Mouse (Mus musculus) layer of hippocampus, adult 11-12 months (tissue): Measurements from ENCODE around the gene Tex19.1.
"Not testable (repeated sequence)": the region's sequence is repeated elsewhere in the genome, so short reads cannot be mapped to it uniquely, and the experiment has no call there.

Source experiments
- DNase-seq: peaks from one replicate; pipeline ENCODE4 v3.0.0; 2022; ENCODE audit warnings: low spot score

Tex19.1 gene

DNA sequence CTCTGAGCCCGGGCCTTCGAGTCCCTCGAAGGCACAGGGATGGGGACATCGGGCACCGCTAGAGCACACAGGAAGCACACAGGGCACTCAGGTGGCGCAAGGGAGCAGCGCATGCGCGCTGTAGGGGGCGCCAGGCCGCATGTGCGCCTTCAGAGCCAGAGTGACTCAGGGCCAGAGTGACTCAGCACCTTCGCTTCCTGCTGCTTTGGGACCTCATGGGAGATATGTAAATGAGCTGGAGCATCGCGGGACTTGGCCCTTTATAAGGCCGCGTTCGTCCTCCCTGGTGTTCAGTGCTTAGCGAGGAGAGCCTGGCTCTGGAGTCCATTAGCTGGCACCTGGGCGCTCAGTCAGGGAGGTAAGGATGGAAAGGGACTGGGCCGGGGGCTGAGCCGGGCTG lies at the start of gene Tex19.1:
TSS of gene Tex19.1 (plus strand) at position 279 of the 400 bp plus-strand sequence.
- DNase-seq, result no peak

DNA sequence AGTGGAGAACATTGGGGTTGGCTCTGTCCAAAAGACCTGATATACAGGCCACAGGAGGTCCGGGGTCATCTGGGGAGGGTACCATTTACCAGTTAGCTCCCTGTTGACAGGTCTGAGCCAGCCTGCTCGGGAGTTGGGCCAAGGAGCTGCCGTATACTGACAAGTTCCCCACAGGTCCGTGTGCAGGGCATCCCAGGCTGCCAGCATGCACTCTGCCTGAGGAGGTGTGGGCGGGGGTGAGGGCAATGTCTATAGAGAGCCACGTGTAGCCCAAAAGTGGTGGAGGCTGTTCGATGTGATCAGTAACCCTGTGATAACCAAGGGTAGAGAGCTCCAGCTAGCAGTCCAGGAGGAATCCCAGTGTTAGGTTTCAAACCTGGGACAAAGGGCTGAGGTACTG lies 46.2 kb upstream of the Tex19.1 start:
- no peak for DNase-seq

DNA sequence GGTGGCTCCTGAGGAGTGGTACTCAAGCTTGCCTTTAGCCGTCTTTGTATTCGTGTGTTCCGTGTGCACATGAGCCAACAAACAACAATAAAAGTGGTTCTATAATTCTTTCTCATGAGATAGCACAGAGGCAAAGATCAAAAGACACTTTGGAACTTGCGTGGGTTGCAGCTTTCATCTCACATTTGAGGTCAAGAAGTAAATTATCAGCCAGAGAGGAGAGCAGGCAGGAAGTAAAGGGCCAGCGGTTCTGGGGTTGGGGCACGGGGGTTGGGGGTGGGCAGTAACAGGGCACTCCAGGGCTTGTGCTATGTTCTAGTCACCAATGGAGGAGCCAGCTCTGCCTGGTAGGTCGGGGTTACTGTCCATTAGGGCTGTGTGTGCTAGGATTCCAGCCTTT lies 45.3 kb upstream of the Tex19.1 start:
- no peak for DNase-seq

DNA sequence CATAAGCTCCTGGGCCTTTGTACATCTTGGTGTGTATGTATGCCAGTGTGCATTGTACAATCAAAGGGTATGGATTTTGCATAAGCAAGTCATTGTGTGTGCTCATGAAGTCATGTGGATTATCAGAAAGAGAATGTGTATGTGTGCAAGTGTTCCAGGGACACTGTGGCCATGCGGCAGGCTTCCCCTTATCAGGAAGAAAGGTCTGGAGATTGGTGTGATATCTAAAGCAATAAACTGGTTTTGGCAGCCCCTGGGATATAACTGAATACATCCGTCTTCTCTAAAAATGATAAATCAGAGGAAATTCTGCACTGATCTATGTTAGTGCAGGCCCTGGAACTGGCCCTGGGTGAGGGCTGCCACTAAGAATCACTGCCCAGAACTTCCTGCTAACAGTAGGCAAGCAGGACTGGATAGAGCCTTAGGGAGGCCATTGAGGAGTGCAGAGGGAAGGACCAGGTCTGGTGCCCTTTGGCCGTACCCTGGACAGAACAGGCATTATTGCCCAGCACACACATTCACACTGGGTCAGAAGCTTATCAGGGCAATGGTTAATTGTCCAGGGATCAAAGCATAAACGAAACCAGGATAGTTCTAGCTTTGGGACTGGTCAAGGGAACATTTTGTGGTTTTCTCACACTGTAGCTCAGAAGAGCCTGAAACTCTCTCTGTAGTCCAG lies 44.7 kb upstream of the Tex19.1 start:
- no peak for DNase-seq

DNA sequence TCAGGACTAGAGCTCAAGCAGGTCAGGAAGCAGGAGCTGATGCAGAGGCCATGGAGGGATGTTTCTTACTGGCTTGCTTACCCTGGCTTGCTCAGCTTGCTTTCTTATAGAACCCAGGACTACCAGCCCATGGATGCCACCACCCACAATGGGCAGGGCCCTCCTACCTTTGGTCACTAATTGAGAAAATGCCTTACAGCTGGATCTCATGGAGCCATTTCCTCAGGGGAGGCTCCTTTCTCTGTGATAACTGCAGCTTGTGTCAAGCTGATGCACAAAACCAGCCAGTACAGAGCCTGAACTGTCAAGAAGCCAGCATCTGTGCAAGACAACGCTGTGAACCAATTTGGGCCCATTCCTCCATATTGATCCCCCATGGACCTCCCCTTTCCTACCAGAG lies 38.7 kb upstream of the Tex19.1 start:
- not testable (repeated sequence) for DNase-seq

DNA sequence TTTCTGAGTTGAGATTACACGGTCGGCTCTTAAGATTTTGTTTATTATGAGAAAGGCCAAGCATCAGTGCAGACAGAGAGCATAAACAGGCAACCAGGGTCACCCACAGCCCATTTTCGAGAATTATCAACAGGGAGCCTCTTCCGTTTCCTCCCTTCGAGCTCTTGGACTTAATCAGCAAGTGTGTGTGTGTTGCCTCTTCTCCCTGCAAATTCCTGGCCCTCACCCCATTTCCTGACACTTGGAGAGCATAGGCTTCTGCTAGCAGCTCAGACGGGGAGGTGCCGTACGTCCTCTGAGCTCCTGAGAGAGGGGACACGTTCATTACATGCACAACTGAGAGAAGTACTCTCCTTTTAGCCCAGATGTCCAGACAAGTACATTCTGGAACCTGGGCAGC lies 37.9 kb upstream of the Tex19.1 start:
- no peak for DNase-seq

DNA sequence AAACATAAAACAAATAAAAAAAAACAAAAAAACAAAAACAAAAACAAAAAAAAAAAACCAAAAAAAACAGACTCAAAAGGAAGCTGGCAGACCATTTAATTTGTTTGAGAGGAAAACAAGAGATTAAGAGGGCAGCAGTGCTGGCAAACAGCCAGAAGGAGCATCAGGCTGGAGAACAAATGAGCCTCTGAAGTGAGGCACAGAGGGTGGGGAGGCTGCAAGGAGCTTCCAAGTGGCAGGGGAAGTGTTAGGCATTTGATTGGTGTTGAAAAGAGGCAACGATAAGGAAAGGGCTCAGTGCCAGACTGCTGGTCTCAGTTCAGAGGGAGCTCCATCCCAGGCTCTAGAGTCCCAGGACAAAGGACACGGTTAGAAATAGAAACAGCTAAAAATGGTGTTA lies 36.0 kb upstream of the Tex19.1 start:
- no peak for DNase-seq

DNA sequence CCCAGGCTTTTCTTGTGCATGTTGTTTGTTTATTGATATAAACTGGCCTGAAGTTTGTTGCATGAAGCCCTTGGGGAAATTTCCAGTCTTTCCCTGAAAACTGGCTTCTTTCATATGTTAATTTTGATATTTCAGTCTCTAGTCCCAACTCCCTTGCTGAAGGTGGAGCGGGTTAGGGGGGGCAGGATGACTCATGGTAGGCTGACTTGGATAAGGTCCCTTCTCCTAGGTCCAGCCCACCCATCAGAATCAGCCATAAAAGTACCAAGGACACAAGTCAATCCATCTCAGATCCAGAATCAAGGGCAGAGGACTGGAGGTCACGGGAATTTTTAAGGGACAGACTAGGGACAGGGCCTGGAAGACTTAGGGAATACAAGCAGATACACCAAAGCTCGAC lies 34.9 kb upstream of the Tex19.1 start:
- DNase-seq, result no peak

DNA sequence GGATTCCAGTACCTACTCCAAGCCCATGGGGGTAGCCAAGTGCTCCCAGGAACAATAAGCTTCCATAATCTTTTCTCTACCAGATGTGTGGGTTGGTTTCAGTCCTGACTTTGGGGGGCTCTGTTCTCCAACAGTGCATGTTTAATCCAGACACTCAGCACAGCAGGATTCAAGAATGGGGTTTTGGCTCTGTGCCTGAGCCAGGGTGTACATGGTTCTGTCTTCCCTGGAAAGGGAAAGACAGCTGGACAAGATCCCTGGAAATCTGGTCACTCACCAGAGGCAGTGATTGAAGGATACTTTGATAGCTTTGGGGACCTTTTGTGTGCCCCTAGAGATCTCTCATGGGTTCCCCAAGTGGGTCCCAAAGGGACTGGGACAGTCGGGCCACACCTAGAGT lies 34.3 kb upstream of the Tex19.1 start:
- DNase-seq, result no peak

DNA sequence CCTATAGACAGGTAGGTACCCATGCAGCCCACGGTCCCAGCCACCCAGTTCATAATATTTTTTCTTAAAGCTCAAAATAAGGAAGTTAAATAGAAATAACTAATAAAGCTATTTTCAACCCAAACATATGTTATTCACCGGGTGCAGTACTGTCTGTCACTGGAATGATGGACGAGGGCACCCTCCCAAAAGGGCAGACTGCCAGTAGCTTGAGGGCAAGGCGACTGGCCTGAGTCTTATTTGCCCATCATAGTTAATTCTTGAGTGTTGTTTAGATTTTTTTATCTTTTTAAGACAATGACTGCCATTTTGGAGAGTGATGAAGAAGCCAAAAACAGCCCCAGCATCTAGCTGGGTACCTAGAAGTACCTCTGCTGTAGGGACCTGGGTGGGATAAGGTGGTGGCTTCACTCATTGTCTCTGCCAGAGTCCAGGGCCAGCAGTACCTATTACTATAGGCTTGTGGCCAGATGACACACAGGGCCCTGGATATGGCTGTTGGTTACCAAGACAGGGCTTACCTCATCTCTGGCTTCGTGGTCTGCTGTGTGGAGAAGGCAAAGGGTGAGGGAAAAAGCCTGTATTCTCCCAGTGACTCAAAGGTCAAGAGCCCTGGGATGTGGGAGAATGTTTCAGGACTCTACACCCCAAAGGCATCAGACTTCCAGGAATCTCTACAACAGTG lies 33.7 kb upstream of the Tex19.1 start:
- no peak for DNase-seq

DNA sequence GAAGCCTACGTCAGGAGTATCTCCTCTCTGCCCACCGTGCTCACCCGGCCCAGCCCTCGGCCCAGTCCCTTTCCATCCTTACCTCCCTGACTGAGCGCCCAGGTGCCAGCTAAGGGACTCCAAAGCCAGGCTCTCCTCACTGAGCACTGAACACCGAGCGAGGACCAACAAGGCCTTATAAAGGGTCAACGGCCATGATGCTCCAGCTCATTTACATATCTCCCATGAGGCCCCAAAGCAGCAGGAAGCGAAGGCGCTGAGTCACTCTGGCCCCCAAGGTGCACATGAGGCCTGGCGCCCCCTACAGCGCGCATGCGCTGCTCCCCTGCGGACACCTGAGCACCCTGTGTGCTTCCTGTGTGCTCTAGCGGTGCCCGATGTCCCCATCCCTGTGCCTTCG lies 27.8 kb upstream of the Tex19.1 start:
- DNase-seq, result no peak

DNA sequence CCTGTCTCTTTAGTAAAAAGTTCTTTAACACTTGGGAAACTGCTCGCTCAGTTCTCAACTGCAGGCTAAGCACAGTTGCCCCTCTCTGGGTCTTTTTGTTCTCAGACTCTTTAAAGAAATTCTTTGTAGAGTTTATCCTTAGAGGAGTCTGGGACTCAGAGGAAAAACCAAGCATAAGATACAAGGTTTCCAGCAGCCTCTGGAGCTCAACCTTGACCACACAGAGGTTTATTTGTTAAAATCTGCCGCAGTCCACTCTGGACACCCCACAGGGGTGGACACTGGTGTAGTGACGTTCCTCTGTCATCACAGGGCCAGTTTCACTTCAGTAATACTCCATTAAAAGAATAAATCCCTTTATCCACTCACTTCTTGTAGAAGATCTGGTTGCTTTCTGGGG lies 27.4 kb upstream of the Tex19.1 start, which contains the start of gene Tex19.2:
TSS of gene Tex19.2 (minus strand) at position 101 of the 400 bp plus-strand sequence.
- no peak for DNase-seq

DNA sequence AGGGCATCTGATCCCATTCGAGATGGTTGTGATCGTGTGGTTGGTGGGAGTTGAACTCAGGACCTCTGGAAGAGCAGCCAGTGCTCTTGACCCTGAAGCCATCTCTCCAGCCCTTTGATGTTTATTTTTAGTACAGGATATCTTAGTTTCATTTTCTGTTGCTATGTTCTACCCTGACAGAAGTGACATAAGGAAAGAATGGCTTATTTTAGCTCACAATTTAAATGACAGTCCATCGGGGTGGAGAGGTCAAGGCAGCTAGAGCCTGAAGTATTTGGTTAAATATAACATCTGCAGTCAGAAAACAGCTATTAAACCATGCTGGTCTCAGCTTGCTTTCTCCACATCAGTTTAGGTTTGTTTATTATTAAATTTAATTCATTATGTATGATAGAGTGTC lies 24.8 kb upstream of the Tex19.1 start:
- no peak for DNase-seq

DNA sequence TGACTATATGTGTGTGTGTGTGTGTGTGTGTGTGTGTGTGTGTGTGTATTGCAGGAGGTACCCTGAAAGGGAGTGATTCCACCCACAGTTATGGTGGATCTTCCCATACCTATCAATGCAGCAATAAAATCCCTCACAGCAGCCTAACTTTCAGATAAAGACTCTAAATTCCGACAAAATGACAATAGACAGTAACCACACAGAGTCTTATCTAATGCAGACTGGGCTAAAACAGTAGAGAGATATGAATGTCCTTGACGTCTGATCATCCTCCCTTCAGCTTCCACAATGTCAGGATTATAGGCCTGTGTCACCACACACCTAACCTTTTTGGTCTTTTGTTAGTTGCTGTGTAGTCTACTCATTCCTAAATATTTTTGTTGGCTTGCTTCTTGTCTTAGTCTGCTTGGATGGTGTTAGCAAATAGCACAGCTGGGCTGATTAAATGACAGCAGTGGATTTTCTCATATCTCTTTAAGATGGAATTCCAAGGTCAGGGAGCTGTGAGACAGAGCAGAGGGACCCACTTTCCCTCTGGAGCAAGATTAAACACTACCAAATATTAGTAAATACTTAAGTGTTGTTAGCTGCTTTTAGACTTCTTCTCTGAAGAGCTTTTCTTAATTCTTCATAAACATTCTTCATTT lies 23.8 kb upstream of the Tex19.1 start:
- DNase-seq, result no peak

DNA sequence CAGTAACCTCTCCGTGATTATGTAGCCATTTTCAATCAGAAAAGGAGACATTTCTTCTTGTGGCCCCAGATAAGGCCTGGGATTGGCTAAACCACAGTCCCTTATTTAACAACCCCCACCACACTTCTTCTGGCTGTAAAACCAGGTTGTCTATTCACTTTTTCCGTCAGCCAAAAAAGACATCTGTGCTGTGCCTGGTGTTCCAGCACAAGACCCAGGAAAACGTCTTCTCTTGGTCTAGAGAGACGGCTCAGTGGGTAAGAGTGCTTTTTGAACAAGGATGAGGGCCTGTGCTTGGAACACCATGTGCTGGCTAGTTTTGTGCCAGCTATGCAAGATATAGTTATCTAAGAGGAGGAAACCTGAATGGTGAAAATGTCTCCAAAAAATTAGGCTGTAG lies 22.5 kb upstream of the Tex19.1 start:
- peak; percentile 9 for DNase-seq

DNA sequence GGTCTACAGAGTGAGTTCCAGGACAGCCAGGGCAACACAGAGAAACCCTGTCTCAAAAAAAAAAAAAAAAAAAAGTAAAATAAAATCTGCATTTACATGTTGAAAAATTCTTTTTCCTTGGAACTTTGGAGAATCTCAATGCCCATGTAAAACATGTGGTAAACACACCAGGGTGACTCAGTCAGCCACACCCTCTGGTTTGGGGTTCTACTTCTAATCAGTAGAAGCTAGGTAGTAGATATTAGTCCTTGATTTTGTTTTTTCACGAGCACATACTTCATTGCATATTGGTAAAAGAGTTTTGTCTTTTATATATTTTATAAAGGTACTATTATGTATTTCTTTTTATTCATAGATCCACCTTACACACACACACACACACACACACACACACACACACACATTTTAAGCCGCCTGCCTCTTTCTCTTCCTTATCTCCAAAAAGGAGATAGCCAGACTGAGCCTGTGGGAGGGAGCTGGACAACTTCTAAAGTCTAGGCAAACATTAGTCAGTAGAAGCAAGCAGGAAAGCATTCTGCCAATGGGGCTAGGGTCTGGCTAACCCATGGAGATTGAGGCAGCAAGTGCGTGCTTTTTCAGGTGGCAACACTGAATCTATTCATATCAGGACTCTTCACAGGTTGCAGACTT lies 20.3 kb upstream of the Tex19.1 start:
- no peak for DNase-seq

DNA sequence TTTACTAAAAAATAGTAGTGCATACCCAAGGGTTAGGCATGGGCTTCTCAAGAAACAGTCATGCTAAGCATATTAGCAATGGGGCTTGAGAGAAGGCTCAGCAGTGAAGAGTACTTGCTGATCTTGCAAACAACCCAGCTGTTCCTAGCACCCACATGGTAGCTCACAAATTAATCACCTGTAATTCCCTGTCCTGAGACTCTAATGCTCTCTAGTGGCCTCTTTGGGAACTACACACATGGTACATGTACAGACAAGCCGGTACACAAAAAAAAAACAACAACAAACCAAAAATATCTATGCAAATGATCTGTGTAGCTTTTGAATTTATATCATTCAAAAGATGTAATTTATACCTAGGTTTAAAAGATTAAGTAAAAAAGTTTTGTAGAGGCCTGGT lies 19.5 kb upstream of the Tex19.1 start:
- no peak for DNase-seq

DNA sequence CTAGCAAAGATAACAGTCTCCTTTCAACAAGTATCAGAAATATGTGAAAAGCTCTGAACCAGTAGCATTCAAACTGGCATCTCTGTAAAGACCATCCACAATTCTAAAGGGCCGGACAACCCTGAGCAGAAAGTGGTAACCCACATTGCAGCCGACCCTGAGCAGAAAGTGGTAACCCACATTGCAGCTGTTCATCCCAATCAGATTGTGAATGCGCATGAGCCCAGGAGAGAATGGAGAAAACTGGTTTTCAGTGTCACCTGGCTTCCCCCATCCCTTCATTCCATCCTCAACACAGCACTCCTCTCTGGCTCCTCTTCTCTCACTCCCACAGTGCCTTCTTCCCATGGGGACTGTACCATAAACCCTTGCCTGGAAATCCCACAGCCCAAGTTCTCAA lies 18.5 kb upstream of the Tex19.1 start:
- DNase-seq, result no peak

DNA sequence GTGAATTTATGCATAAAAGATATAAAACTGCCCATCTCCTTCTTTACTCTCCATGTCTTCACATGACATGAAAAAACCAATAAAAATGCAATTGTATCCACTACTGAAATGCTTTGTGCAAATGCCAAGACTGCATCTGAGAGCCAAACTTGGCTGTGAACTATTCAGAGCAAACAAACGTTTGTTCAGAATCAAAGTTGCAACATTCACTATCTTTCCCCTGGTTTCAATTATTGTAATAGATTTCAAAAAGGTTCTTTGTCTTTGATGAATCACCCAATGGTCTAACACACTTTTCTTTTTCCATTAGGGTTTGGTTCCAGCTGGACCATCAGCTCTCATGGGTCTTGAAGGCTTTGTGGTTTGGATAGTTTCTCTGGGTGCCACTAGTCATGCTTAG lies 16.3 kb upstream of the Tex19.1 start:
- DNase-seq, result no peak

DNA sequence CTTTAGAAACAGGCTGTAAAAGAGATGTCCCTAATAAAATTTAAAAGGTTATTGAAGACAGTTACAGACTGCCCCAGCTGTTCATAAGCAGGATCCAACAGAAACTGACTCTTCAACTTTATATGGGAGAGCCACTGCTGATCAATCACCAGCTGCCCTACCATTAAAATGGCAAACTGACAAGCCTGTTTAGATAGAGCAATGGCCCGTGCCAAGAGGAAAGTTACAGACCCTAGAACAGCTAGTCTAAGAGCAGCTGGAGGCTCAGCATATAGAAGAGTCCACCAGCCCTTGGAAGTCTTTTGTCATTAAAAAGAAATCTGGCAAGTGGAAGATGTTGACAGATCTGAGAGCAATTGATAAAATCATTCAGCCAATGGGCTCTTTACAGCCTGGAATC lies 11.3 kb upstream of the Tex19.1 start:
- no peak for DNase-seq

DNA sequence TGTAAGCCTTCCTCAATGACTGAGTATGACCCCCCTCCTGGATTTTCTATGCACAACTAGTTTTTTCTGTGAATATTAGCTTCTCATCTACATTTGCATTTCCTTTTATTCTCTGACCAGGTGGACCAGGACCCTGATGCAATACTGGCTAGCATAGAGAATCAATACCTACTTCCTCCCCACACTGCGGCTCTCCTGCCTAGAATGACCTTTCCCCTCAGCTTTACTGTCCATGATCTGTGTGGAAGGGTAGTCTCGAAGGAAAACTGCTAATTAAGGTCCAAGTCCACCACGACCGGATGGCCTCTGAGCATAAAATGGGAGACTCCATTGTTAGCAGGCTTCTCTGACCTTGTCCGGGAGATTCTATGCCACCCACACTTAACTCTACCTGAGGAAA lies 8.3 kb upstream of the Tex19.1 start:
- DNase-seq, result no peak

DNA sequence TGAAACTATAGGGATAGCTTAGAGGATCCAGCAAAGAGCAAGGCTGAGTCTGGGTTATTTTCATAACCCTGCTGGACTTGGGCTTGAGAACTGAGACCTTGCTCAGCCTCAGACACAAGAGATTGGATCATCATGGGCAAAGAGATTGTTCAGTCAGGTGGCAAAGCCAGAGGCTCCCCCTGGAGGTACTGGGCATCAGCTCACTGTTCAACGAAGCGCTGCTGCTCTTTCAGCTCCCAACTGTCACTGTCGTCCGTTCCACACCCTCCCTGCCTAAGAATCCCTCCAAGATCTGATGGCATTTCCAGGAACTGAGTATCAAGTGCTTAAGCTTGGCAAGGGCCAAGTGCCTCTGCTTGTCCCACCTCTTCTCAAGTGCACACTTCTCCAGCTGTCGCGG lies 7.2 kb upstream of the Tex19.1 start:
- DNase-seq, result no peak
